Mouse (Mus musculus) urinary bladder, postnatal 36 days (tissue): Measurements from ENCODE around the gene Foxr1.
"Not testable (repeated sequence)": the region's sequence is repeated elsewhere in the genome, so short reads cannot be mapped to it uniquely, and the experiment has no call there.

Source experiments
- DNase-seq, 2 experiments: peaks; one replicate each; pipeline ENCODE4 v3.0.0; 2022; ENCODE audit warnings: low spot score in 2 of 2, mixed read lengths in 1 of 2

Gene Foxr1

GRCm38 (mm10) chr9:44477339-44478228 is 36.6 kb upstream of the Foxr1 start:
- DNase-seq, result peak; percentile 53 to 62

GRCm38 (mm10) chr9:44475936-44476335 is 35.0 kb upstream of the Foxr1 start:
- DNase-seq, result no peak

- DNase-seq, result no peak
Observed at GRCm38 (mm10) chr9:44474327-44474726, 33.4 kb upstream of the Foxr1 start.

GRCm38 (mm10) chr9:44473184-44473583 is 32.2 kb upstream of the Foxr1 start:
- no peak for DNase-seq

GRCm38 (mm10) chr9:44468800-44469199 is 27.9 kb upstream of the Foxr1 start:
- no peak for DNase-seq

GRCm38 (mm10) chr9:44468224-44468623 is 27.3 kb upstream of the Foxr1 start:
- no peak for DNase-seq

GRCm38 (mm10) chr9:44461950-44462349 is 21.0 kb upstream of the Foxr1 start:
- DNase-seq, result no peak

GRCm38 (mm10) chr9:44457035-44457742 is 16.3 kb upstream of the Foxr1 start:
- DNase-seq, result no peak

- DNase-seq, result no peak
Observed at GRCm38 (mm10) chr9:44454891-44455220, 13.9 kb upstream of the Foxr1 start, which contains the start of gene Upk2. Gene Upk2, minus strand, starts transcription at chr9:44454976.

- DNase-seq, result peak; percentile 82 to 83
Observed at GRCm38 (mm10) chr9:44454132-44454890, 13.4 kb upstream of the Foxr1 start.

GRCm38 (mm10) chr9:44450387-44450786 is 9.5 kb upstream of the Foxr1 start:
- no peak for DNase-seq

- DNase-seq, result not testable (repeated sequence)
Observed at GRCm38 (mm10) chr9:44444402-44445025, 3.6 kb upstream of the Foxr1 start.

- no peak for DNase-seq
Observed at GRCm38 (mm10) chr9:44435747-44436146, 5.2 kb downstream of the Foxr1 start.

GRCm38 (mm10) chr9:44432577-44433185 is 8.3 kb downstream of the Foxr1 start:
- DNase-seq, result no peak

- DNase-seq, result no peak
Observed at GRCm38 (mm10) chr9:44423576-44423975, 17.4 kb downstream of the Foxr1 start.

- no peak for DNase-seq
Observed at GRCm38 (mm10) chr9:44420280-44420898, 20.5 kb downstream of the Foxr1 start.

GRCm38 (mm10) chr9:44419730-44420129 is 21.2 kb downstream of the Foxr1 start:
- not testable (repeated sequence) for DNase-seq

GRCm38 (mm10) chr9:44418519-44419385 is 22.2 kb downstream of the Foxr1 start, which contains the start of gene Ccdc84:
Gene Ccdc84, minus strand, starts transcription at chr9:44418569.
- no peak for DNase-seq

GRCm38 (mm10) chr9:44417892-44418363 is 23.0 kb downstream of the Foxr1 start:
- DNase-seq, result peak; percentile 90 to 95
